Mouse (Mus musculus) lung, adult 2 months (tissue): Measurements from ENCODE around the gene Stox2.

Experiments used
- CTCF ChIP-seq: fragments of 200-500 bp; IDR thresholded peaks from 2 replicates; pipeline ENCODE4 v1.5.1; 2011; ENCODE audit warnings: mild to moderate bottlenecking, low read length, control low read depth; ENCODE audit not compliant: insufficient read depth
- POLR2A ChIP-seq: fragments of 200-500 bp; IDR thresholded peaks from 2 replicates; pipeline ENCODE4 v1.6.1; 2011; ENCODE audit warnings: low read depth, mild to moderate bottlenecking, control low read depth, low read length, borderline replicate concordance; ENCODE audit errors: extremely low read depth

DNA sequence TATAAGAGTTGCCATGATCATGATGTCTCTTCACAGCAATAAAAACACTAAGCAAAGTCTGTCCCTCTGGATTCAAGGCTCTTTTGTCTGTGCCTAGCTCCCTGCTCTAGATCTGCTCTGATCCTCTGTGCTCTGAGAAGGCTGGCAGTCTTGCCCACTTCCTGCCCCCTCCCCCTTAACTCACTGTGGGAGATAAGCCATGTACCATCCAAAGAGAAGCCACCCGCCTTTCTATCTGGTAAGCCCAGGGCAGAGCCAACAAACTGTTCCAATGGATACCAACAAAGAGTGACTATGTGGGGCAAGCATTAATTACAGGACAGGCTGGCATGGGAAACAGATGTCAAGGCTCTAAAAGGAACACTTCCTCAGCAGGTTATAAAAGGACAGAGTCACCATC is 113.2 kb downstream of the Stox2 start:
- TF ChIP-seq CTCF (no peak), POLR2A (no peak)
